10 mouse cellular contexts compared by ENCODE assay signal in the genomic region with DNA sequence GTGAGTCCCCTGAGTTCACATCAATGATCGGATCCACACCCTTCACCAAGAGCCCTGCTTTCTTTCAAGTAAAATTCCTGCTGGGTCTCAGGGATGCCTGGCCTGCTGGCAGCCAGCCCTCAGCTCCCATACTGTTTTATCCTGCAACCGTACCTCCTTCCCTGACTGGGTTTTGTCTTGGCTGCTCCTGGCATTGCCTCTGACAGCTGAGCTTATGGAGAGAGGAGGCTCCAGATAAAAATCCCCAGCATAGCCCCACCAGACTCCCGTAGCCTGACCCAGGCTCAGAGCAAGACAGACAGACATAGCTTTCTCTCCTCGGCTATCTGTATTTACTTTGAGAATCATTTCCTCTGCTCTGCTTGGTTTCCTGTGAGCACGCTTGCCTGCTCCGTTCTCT.
DNase-seq lines count a peak whose midpoint lies in the region; ATAC-seq and TF ChIP-seq lines count a peak whose summit lies in the region.
"Had no signal": no experiment of that assay in that cellular context is flagged by ENCODE, and none has a peak within 500 bp of the region (broad histone marks: within the 10 kb centered on the region; RNA-seq: fewer than 3 reads in every experiment).

No protein-coding gene starts in this region.

- 0 out of 2 replicates have a peak overlapping the region, but pooled peaks have one; percentile 21 for H3K27ac ChIP-seq in limb, embryonic 11.5 days (replicated peaks; ENCODE audit: low read depth, low read length)
- H3K27ac ChIP-seq in limb, embryonic 10.5 days = no peak overlapping the region
- H3K27ac ChIP-seq in embryonic facial prominence, embryonic 12.5 days = peak overlapping the region; percentile 85; the same call in 1 of the 2 replicates
- peak overlapping the region; percentile 84 for H3K27ac ChIP-seq in intestine, embryonic 14.5 days (ENCODE audit: low read depth)
- peak overlapping the region; percentile 57 for H3K27ac ChIP-seq in stomach, embryonic 14.5 days (ENCODE audit: low read length)
- H3K27ac ChIP-seq in hindbrain, postnatal 0 days = no peak overlapping the region
- H3K27ac ChIP-seq: midbrain, embryonic 12.5 days had no signal

- 67% methylated on average over 6 of the region's 6 CpGs for WGBS in limb, embryonic 11.5 days
- 69% methylated on average over 6 of the region's 6 CpGs for WGBS in limb, embryonic 10.5 days
- WGBS in embryonic facial prominence, embryonic 12.5 days = 51% methylated on average over 6 of the region's 6 CpGs
- 24% methylated on average over 6 of the region's 6 CpGs for WGBS in intestine, embryonic 14.5 days
- WGBS in stomach, embryonic 14.5 days = 25% methylated on average over 6 of the region's 6 CpGs
- WGBS in hindbrain, postnatal 0 days = 59% methylated on average over 6 of the region's 6 CpGs

- no peak overlapping the region for H3K4me2 ChIP-seq in limb, embryonic 11.5 days (ENCODE audit: low read depth, severe bottlenecking)
- H3K4me2 ChIP-seq in embryonic facial prominence, embryonic 12.5 days (replicated peaks) = no peak overlapping the region
- H3K4me2 ChIP-seq in intestine, embryonic 14.5 days (ENCODE audit: low read length) = peak overlapping the region; percentile 18; the same call in 1 of the 2 replicates
- no peak overlapping the region for H3K4me2 ChIP-seq in stomach, embryonic 14.5 days (replicated peaks; ENCODE audit: low read depth, low read length)
- no peak overlapping the region for H3K4me2 ChIP-seq in hindbrain, postnatal 0 days (ENCODE audit: low read depth, low read length)
- H3K4me2 ChIP-seq: midbrain, embryonic 12.5 days had no signal

- no peak for DNase-seq in limb, embryonic 11.5 days (ENCODE audit: low spot score)
- DNase-seq in limb, embryonic 10.5 days (ENCODE audit: low spot score) = no peak
- DNase-seq in intestine, embryonic 14.5 days (ENCODE audit: low spot score) = peak; percentile 79
- no peak for DNase-seq in hindbrain, postnatal 0 days (ENCODE audit: low spot score)
- no peak for DNase-seq in adrenal gland, postnatal 10 days
- DNase-seq in layer of hippocampus, postnatal 14 days (ENCODE audit: low spot score in 2 of 2) = no peak

- TF ChIP-seq CTCF in hindbrain, postnatal 0 days (IDR thresholded peaks at IDR 0.05; ENCODE audit: low read depth) = no peak

- H3K27me3 ChIP-seq in limb, embryonic 11.5 days (ENCODE audit: control insufficient read depth, insufficient read depth, low read length) = no peaks in the 10 kb centered on the region
- 0 out of 2 replicates have a peak, but pooled peaks cover 14% of the 10 kb centered on the region for H3K27me3 ChIP-seq in limb, embryonic 10.5 days (ENCODE audit: low read depth, poor library complexity, severe bottlenecking)
- no peaks in the 10 kb centered on the region for H3K27me3 ChIP-seq in embryonic facial prominence, embryonic 12.5 days
- no peaks in the 10 kb centered on the region for H3K27me3 ChIP-seq in intestine, embryonic 14.5 days (replicated peaks; ENCODE audit: control insufficient read depth, insufficient read depth, low read length)
- no peaks in the 10 kb centered on the region for H3K27me3 ChIP-seq in stomach, embryonic 14.5 days (ENCODE audit: control insufficient read depth, insufficient read depth, low read length)
- H3K27me3 ChIP-seq in hindbrain, postnatal 0 days (ENCODE audit: insufficient read depth, low read length) = no peaks in the 10 kb centered on the region
- H3K27me3 ChIP-seq: midbrain, embryonic 12.5 days had no signal

- ATAC-seq in limb, embryonic 11.5 days (ENCODE audit: insufficient number of reproducible peaks, low FRiP score, low TSS enrichment, low read depth) = no peak
- 0 out of 2 replicates have a peak, but pooled peaks have one; percentile 17 for ATAC-seq in embryonic facial prominence, embryonic 12.5 days (ENCODE audit: insufficient number of reproducible peaks, insufficient read depth, low FRiP score, low TSS enrichment)
- peak; percentile 81 for ATAC-seq in intestine, embryonic 14.5 days (replicated peaks; ENCODE audit: low FRiP score, low TSS enrichment, low read depth)
- ATAC-seq in stomach, embryonic 14.5 days (ENCODE audit: insufficient number of reproducible peaks, insufficient read depth, low FRiP score, low read depth) = peak; percentile 74; the same call in 1 of the 2 replicates
- no peak for ATAC-seq in hindbrain, postnatal 0 days
- ATAC-seq: CD4-positive, CD25-positive, alpha-beta regulatory T cell, adult 4 months had no signal

- no peaks in the 10 kb centered on the region for H3K9me3 ChIP-seq in limb, embryonic 11.5 days (ENCODE audit: control insufficient read depth, low read length)
- H3K9me3 ChIP-seq in limb, embryonic 10.5 days (replicated peaks) = no peaks in the 10 kb centered on the region
- H3K9me3 ChIP-seq in embryonic facial prominence, embryonic 12.5 days = no peaks in the 10 kb centered on the region
- no peaks in the 10 kb centered on the region for H3K9me3 ChIP-seq in intestine, embryonic 14.5 days (ENCODE audit: control insufficient read depth, low read length)
- H3K9me3 ChIP-seq in stomach, embryonic 14.5 days (ENCODE audit: control insufficient read depth, low read depth, low read length) = no peaks in the 10 kb centered on the region
- no peaks in the 10 kb centered on the region for H3K9me3 ChIP-seq in hindbrain, postnatal 0 days (ENCODE audit: low read length)
- H3K9me3 ChIP-seq: midbrain, embryonic 12.5 days had no signal

- no peak overlapping the region for H3K4me3 ChIP-seq in limb, embryonic 11.5 days (ENCODE audit: low read depth, low read length)
- no peak overlapping the region for H3K4me3 ChIP-seq in limb, embryonic 10.5 days
- H3K4me3 ChIP-seq in embryonic facial prominence, embryonic 12.5 days = no peak overlapping the region
- H3K4me3 ChIP-seq in intestine, embryonic 14.5 days (ENCODE audit: low read depth, low read length) = no peak overlapping the region
- H3K4me3 ChIP-seq in stomach, embryonic 14.5 days (ENCODE audit: low read depth, low read length) = no peak overlapping the region
- H3K4me3 ChIP-seq in hindbrain, postnatal 0 days (ENCODE audit: low read length) = no peak overlapping the region
- H3K4me3 ChIP-seq: midbrain, embryonic 12.5 days had no signal

- no peak overlapping the region for H3K9ac ChIP-seq in limb, embryonic 11.5 days (ENCODE audit: low read length)
- no peak overlapping the region for H3K9ac ChIP-seq in embryonic facial prominence, embryonic 12.5 days
- H3K9ac ChIP-seq in intestine, embryonic 14.5 days (ENCODE audit: low read length) = no peak overlapping the region; the same call in 1 of the 2 replicates
- H3K9ac ChIP-seq in stomach, embryonic 14.5 days (replicated peaks; ENCODE audit: low read depth, low read length) = no peak overlapping the region
- no peak overlapping the region for H3K9ac ChIP-seq in hindbrain, postnatal 0 days (replicated peaks; ENCODE audit: low read length)
- H3K9ac ChIP-seq: midbrain, embryonic 12.5 days had no signal

- H3K4me1 ChIP-seq in limb, embryonic 11.5 days (ENCODE audit: control insufficient read depth, insufficient read depth, low read length) = no peaks in the 10 kb centered on the region
- peaks cover 19% of the 10 kb centered on the region for H3K4me1 ChIP-seq in limb, embryonic 10.5 days
- peaks cover 21% of the 10 kb centered on the region; the same call in 1 of the 2 replicates for H3K4me1 ChIP-seq in embryonic facial prominence, embryonic 12.5 days
- peaks cover 20% of the 10 kb centered on the region for H3K4me1 ChIP-seq in intestine, embryonic 14.5 days (replicated peaks; ENCODE audit: control insufficient read depth, insufficient read depth, low read length)
- H3K4me1 ChIP-seq in stomach, embryonic 14.5 days (ENCODE audit: control insufficient read depth, insufficient read depth, low read length) = peaks cover 4% of the 10 kb centered on the region; the same call in 1 of the 2 replicates
- no peaks in the 10 kb centered on the region for H3K4me1 ChIP-seq in hindbrain, postnatal 0 days (ENCODE audit: insufficient read depth, low read length)
- H3K4me1 ChIP-seq: midbrain, embryonic 12.5 days had no signal

- no peaks in the 10 kb centered on the region for H3K36me3 ChIP-seq in limb, embryonic 11.5 days (ENCODE audit: control insufficient read depth, insufficient read depth, low read length)
- H3K36me3 ChIP-seq in limb, embryonic 10.5 days = no peaks in the 10 kb centered on the region
- H3K36me3 ChIP-seq in embryonic facial prominence, embryonic 12.5 days = no peaks in the 10 kb centered on the region
- H3K36me3 ChIP-seq in intestine, embryonic 14.5 days (ENCODE audit: control insufficient read depth, insufficient read depth, low read length) = no peaks in the 10 kb centered on the region
- H3K36me3 ChIP-seq in stomach, embryonic 14.5 days (ENCODE audit: control insufficient read depth, insufficient read depth, low read length) = no peaks in the 10 kb centered on the region
- no peaks in the 10 kb centered on the region for H3K36me3 ChIP-seq in hindbrain, postnatal 0 days (ENCODE audit: insufficient read depth, low read length)
- H3K36me3 ChIP-seq: midbrain, embryonic 12.5 days had no signal

Comparison
In these comparisons a context has a peak if more than half of its experiments do, and no peak if none do; other contexts are left out.
1. H3K27ac ChIP-seq: peak in limb, embryonic 11.5 days (single experiment), embryonic facial prominence, embryonic 12.5 days (single experiment), intestine, embryonic 14.5 days (single experiment) and stomach, embryonic 14.5 days (single experiment); none in limb, embryonic 10.5 days (single experiment) and hindbrain, postnatal 0 days (single experiment).
2. ATAC-seq: peak in embryonic facial prominence, embryonic 12.5 days (single experiment), intestine, embryonic 14.5 days (single experiment) and stomach, embryonic 14.5 days (single experiment); none in limb, embryonic 11.5 days (single experiment) and hindbrain, postnatal 0 days (single experiment).